Comparison of ENCODE assay signal across 20 mouse cellular contexts in the genomic region with DNA sequence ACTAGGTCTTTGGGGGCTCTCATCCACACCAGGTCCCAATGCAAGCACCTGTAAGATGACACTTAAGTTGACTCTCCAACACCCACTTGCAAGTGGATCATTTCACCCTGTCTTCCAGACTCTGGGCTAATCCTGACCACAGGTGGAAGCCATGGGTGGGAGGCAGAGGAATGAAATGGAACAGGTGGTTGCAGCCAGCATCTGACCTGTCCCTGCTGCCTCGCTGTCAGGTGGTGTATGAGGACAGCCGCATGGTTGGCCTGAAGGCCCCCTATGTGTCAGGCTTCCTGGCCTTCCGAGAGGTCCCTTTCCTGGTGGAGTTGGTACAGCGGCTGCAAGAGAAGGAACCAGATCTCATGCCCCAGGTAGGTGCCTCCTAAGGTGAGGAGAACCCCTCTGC. TPM values are rescaled to one million over a fixed set of nuclear protein-coding genes. Genes with fewer than 3 reads are reported as not detected.
A peak's percentile ranks its signal among the peaks of the same experiment; 100 is the strongest.
DNase-seq lines count a peak whose midpoint lies in the region; ATAC-seq and TF ChIP-seq lines count a peak whose summit lies in the region.
"Had no signal": no experiment of that assay in that cellular context is flagged by ENCODE, and none has a peak within 500 bp of the region (broad histone marks: within the 10 kb centered on the region; RNA-seq: fewer than 3 reads in every experiment).

No protein-coding gene starts in this region.

- no peak for TF ChIP-seq CTCF in layer of hippocampus, adult 2 months (conservative IDR thresholded peaks at IDR 0.05)

- DNase-seq in cerebellum, adult 8-10 months, result peak; percentile 9
- DNase-seq in layer of hippocampus, adult 2 months (ENCODE audit: low spot score in 2 of 2), result no peak
- DNase-seq in layer of hippocampus, adult 11-12 months (ENCODE audit: low spot score), result no peak
- no peak for DNase-seq in right cerebral cortex, postnatal 25 days
- DNase-seq: adrenal gland, adult 2 months; adrenal gland, postnatal 10 days; adrenal gland, postnatal 25 days; cerebellum, adult 2 months; cerebellum, postnatal 36 days; embryo, embryonic 11 days had no signal

- no peak for ATAC-seq in cerebellum, adult (ENCODE audit: insufficient number of reproducible peaks, low FRiP score, low TSS enrichment)
- ATAC-seq: forebrain, embryonic 14.5 days; forebrain, embryonic 16.5 days had no signal

- peak overlapping the region; percentile 23; the same call in 1 of the 2 replicates for H3K27ac ChIP-seq in layer of hippocampus, adult 2 months
- H3K27ac ChIP-seq: embryonic facial prominence, embryonic 13.5 days; embryonic facial prominence, embryonic 15.5 days; forebrain, embryonic 10.5 days; forebrain, embryonic 12.5 days had no signal

- no peak overlapping the region for H3K4me3 ChIP-seq in layer of hippocampus, adult 2 months
- H3K4me3 ChIP-seq: embryonic facial prominence, embryonic 13.5 days; embryonic facial prominence, embryonic 15.5 days; erythroblast, embryonic 14.5 days; forebrain, embryonic 10.5 days; forebrain, embryonic 12.5 days had no signal

RNA-seq across cellular contexts. Expression of gene Endov, which starts 8.2 kb away (rescaled TPM):
- 10 to 100 TPM; 35.8 to 35.9 TPM for total RNA-seq in layer of hippocampus, adult 2 months (2021)

RNA-seq across cellular contexts. Expression of gene Nptx1, which starts 48.3 kb away (rescaled TPM):
- 100 to 1,000 TPM; 475 to 499 TPM for total RNA-seq in layer of hippocampus, adult 2 months (2021)
- total RNA-seq: common myeloid progenitor, adult 5-6 weeks; MEL had no signal
